Mouse (Mus musculus): ENCODE data around the gene Glyr1.

The Glyr1 gene

DNA sequence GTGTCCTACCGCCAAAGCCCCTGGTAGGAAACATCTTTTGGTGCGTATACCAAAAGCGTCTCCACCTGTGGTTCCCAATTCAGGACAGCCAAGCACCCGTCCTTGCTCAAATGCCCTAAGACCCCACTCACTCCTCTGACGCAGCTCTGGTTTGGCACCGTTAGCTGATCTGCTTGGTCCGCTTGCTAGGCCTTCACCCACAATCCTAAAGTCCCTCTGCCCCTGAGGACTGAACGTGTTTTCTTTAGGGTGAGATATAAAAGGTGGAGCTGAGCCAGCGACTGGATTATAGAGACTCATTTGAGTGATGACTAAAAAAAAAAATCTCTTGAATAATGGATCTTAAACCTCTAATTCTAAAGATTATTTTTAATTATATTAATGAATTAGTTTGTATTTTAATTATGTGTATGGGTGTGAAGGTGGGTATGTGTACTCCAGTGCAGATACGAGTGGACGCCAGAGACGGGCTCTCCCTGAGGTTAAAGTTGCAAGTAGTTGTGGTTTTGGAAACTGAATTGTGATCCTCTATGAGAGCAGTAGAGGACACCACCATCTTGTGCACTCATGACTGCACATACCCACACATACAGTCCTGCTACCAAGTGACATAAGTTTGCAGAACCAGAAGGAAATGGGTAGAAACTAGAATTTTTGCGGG, 84.8 kb downstream of the Glyr1 start:
- in situ Hi-C loops (cut with MboI, MseI) = loop anchor here (5.0 kb wide), 1 partner anchor 177 kb away; no protein-coding TSS in a partner anchor

Measured in T-helper 2 cell (primary cell).